Mouse (Mus musculus) kidney, postnatal 36 days (tissue): ENCODE results near the gene Tmem159.

Experiments used
- DNase-seq, 2 experiments: peaks; one replicate each; pipeline ENCODE4 v3.0.0; 2021 to 2022; ENCODE audit warnings: mixed read lengths in 2 of 2

Gene Tmem159

DNA sequence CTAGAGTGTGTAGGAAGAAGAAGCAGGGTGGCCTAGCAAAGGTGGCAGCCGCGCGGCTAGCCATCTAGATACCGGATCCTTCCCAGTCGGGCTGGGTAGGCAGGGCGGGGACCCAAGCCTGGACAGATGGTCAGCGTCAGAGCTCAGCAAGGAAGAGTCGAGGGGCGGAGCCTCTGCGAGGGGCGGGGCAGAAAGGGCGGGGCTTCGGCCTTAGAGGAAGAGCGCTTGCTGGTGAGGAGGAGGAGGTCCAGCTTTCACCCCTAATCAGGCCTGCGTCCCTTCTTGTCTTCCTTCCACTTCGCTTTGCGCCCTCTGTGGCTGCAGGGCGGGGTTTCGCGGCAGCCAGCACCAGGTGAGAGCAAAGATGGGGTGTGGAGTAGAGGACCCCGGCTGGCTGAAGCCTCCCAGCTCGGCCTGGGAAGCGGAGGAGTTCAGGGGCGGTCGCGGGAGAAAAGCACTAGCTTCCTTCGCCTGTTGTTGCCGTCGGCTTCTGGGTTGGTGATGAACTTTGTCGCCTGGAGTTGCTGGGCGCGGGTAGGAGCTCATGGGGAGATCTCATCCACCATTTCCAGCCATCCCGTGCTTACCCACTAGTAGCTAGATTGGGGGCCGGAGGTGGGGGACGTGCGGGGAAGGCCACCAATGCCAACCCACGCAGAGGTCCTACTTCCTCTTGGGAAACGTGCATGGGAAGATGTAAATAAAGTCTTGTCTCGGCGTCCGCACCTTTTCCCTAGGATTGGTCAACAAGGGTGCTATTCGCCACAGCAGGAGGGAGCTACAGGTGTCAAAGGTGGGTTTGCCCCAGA is at the start of gene Tmem159:
TSS of gene Tmem159 (plus strand) at position 190 of the 809 bp plus-strand sequence.
- DNase-seq, result peak; percentile 94 to 95

DNA sequence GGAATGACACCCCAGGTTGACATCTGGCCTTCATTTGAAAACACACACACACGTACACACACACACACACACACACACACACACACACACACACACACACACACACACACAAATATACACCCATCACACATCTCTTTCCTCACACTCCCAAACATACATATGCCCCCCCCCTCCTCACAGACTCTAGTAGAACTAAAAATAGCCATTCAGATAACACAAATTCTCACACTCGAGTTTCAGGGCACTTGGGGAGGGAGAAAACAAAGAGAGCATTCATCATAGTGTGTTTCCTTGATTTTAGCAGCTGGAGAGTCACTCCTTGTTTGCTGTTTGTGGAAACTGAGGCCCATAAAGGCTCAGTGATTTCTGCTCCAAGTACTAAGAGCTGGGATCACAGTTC is 48.1 kb upstream of the Tmem159 start:
- no peak for DNase-seq

DNA sequence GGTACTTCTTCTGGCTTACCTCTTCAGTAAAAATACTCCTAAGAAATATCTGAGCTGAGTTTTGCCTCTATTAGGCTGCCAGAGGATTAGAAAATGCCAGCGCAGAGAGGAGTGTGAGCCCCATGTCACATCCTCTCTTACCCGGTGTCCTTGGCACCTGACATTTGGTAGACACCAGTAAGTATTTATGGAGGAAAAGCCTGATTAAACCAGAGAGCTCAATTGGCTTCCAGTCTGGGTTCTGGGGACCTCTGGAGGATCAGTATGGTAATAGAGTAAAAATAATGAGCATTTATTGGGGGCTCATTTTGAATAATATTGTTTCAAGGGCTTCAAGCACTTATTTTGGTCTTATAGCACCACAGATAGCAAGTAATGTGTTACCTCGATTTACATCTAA is 46.7 kb upstream of the Tmem159 start:
- DNase-seq, result peak in 1 of 2 experiments; percentile 2

DNA sequence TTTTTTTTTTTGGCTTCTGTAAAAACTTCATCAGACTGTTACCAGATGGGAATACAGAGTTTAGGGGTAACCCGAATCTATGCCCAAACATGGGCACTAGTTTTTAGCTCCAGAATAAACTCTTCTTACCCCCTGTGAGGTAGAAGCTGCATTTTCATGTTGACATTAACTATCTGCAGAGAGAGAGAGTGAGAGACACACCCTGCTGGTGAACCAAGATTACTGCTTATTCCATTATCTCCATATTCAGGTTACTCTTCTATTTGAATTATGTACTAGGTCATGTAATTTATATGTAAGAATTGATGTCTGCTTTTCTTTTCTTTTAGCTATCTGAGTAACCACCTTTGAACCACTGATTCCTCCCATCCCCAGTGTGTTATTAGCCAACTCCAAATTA is 38.1 kb upstream of the Tmem159 start:
- DNase-seq, result no peak

DNA sequence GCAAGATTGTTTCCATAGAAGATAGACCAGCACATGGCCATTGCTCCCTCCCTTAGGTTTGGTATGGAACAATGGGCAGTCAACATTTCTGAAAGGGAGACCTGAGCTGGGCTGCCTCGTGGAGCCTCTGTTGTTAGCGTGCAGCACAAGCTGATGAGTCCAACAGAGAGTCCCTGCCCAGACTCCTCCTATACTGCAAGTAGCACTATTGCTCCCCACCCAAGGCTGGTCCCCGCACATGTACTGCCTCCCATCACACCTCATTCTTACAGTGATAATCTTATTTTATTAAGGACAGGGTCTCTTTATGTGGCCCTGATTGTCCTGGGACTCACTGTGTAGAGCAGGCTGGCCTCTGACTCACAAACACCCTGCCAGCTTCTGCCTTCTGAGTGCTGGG is 34.0 kb upstream of the Tmem159 start:
- DNase-seq, result no peak

DNA sequence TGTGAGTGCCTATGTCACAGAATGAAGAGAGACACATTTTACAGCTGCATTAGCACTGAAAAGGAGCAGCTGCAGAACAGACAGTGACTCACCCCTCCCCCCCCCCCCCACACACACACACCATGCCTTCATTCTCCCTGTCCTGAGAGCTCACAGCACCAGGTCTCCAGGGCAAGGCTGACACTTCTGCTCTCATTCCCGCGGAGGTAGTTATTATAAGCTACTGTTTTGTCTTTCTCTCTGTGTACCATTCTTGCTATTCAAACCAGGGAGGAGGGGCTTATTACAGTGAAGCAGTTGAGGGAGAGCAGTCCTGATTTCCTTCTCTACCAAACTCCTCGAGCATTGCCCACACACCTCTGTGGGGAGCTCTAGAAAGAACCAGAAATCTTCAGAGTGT is 33.0 kb upstream of the Tmem159 start:
- DNase-seq, result no peak

DNA sequence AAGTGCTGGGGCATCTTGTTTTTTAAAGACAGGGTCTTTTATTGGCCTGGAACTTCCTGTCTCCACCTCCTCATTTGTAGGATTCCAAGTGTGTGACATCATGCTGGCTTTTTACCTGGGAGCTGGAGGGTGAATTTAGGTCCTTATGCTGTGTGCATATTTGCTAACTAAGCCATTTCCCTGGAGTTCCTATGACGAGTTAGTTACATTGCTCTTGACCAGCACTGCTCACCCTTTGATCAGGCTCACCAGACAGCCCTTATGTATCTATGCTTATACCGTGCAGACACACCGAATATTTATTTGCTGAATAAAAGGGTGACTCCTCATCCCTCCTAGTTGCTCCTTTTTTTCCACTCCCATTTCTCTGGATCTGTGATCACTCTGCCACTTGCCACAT is 22.0 kb upstream of the Tmem159 start:
- DNase-seq, result no peak

DNA sequence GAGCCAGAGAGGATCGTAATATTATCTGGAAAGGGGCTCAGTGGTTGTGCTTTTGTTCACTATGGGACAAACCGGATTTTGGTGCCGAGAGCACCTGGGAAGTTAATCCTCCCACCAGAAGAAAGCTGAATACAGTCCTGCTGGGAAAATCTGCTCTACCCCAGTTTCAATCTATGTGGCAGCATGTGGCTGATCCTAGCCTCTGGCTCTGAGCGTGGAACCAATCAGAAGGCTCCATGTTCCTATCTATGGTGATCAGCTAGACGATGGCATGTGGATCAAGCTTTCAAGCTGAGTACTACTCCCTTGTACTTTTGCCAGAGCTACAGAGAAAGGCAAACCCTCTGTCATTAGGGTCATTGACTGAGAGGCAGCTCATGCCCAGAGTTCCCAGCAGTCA is 9.1 kb upstream of the Tmem159 start:
- DNase-seq, result no peak

DNA sequence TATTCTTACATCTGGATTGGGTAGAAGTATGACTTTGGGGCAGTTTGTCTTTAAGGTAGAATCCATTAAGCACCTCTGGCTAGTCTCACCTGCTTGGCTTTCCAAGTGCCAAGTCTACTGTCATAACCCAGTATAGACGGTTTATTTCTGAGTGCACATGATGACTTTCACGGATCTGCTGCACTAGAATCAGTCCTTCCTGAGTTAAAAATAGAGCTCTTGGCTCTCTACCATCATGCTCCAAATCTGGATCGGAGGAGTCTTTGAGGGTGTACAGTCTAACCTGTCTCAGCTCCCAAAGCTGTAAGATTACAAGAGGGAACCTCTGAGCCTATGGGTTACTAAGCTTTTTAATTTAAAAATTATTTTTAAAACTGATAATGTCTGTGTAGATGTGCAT is 7.9 kb upstream of the Tmem159 start:
- DNase-seq, result no peak

DNA sequence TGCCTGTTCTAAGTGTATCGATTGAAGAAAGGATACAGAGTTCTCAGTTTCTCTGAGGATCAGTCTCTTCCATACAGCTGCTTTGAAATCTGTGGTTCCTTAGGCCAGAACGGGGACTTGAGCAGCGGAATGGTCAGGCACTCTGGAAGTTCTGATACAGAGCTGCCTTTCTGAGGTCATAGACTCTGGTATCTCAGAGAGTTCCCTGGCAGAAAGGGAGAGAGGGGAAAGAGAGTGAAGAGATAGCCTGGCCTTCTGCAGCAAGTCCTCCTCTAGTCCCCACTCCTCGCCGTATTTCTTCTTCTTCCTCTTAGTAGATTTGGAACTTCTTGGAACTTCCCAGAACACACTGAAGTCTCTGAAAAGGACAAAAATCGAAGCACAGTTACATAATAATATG is 7.0 kb upstream of the Tmem159 start, which contains the start of gene Dnah3:
TSS of gene Dnah3 (minus strand) at position 101 of the 400 bp plus-strand sequence.
- DNase-seq, result no peak

DNA sequence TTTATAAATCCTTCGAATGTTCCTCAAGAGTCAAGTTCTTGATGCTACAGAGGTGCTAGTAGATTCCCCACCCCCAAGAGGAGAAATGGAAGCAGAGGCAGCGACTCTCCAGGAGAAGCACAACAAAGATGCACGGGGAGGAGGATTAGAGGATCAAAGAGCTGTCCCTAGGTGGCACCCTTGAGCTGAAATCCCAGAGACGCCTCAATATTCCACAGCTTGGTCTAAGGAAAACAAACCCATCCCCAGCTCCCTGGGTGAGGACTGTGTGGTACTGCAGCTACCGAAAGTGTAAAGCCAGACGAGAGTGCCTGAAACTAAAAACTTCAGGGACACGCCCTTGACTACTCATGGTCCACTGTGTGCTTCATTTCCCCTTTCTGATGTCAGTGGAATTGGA is 4.3 kb upstream of the Tmem159 start:
- DNase-seq, result peak; percentile 70 to 85

DNA sequence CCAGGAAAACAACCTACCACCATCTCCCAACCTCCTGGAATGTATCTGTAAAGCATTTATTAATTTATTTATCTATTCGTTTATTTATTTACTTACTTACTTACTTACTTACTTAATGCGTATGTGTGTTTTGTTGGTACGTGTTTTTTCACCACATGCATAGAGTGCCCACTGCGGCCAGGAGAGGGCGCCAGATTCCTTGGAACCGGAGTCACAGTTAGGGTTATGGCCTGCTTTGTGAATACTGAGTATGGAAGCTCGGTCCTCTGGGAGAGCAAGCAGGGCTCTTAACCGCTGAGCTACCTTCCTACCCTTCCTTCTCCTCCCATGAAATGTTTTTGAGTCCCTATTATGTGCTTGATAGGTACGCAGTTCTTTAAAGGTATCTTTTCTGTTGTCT is 3.8 kb upstream of the Tmem159 start:
- peak; percentile 81 to 93 for DNase-seq

DNA sequence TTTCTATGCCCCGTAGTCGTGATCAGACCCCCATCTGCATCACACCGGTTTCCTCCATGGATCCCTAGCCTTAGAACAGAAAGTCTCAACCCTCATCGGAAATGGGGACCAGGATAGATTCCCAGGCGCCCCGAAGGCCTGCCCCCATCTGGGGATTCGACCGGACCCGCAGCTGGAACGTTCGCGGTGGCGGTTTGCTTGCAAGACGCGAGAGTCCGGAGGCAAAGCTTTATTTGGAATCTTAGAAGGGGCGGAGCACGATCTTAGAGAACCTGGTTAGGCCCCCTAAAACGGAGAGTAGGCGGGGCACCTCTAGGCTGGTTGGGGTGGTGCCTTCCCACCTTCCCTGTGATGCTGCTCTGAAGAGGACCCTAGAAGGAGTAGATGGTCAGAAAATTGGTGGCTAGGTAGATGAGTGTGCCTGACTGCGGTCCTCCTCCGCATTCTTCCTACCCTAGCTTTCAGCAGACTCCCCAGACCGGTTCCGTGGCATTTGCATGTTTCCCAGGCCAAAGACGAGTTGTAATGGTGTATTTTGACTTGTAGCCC is 940 bp downstream of the Tmem159 start:
- peak; percentile 43 to 47 for DNase-seq

DNA sequence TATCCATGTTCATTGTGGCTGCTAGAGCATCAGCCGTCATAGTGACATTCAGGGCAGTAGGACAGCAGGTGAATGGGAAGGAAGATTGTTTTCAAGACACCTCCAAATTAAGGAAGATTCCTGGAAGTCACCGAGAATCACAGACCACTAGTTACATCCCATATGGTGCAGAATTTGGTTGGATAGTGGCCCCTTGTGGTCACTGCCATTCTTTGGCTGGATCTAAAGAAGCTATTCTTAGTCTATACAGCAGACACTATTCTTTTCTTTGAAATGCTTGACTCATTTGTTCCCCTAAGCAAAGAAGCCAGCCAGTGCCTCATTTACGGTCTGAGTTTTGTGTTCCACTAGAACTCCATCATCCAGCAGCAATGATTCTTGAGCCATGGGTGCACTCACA is 2.8 kb downstream of the Tmem159 start:
- DNase-seq, result no peak

DNA sequence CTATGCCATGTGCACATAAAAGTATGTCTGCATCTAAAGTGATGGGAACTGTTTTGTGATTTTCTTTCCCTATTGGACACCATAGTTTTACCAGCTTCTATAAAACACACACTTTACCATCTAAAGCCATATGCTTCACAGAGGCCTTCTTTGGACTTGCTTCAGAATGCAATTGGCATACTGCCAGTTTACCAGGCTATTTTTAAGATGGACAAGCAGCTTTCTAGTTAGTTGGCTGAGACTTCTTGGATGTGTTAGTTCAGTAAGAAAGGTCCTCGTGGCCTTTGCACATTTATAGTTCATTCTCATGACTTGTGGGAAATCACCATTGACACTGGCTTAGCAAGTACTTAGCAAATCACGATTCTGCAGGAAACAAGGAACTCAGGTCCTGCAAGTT is 4.2 kb downstream of the Tmem159 start:
- peak in 1 of 2 experiments; percentile 23 for DNase-seq

DNA sequence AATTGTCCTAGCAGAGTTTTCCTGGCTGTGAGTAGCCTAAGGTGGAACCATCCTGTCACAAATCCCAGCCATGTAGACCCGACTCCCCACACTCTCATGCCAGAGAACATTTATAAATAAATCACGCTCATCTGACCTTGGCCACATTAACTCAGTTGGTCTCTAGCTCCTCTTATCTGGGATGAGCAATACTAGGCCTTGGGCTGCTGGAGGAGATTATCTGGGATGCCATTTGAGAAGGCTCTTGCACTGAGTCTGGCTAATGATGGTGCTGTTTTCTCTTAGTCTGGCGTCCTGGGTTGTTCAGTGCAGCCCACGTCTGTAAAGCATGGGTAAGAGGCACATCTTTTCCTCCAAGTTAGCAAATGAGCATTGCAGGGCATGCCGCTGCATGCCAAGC is 7.5 kb downstream of the Tmem159 start:
- DNase-seq, result no peak

DNA sequence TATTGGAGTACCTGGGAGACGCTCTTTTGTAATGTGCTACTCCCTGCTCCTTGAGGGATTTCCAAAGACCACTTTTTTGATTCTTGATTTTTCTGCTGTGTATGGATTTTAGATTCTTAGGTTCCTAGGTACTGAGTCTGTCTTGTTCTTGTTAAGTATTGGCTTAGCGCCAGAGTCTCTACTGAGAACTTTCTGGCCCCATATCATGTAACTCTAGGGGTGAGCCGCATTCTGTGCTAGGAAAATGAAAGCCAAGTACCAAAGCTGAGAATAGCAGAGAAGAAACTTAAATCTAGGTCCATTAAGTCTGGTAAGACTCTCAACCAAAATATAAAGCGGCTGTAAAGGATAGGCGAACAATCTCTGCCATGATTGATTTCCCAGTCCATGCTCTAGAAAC is 14.8 kb downstream of the Tmem159 start:
- no peak for DNase-seq

DNA sequence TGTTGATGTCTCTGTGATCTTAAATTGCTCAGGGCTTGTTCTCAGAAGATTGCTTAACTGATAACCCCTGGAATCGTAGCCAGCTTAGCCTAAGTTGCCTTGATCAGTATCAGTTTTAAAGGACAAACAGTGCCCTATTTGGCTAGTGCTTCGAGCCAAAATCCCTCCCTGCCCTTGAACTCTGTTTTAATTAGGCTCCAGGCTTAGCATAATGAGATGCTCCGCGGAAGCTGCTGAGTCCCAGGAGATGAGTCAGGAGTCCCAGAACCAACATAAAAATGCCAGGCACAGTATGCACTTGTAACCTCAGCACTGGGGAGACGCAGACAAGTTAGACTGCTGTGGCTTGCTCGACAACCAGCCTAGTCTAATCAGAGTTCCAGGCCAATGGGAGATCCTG is 15.4 kb downstream of the Tmem159 start:
- no peak for DNase-seq

DNA sequence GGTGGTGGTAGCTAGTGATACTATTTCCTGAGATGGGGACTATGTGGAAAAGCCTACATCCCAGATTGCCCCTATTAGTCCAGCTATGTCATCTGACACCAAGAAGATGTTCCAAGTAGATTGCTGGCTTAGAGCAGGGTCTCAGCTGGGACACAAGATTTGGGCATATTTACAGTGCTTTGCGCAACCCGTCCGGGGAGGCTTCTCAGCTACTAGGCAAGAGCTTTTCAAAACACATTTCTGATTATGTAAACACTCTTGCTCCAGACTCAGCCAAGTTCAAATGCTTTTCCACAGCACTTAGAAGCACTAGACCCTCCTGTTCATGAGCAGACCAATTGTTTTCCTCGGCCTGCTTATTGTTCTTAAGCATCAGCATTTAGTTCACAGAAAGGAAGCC is 21.6 kb downstream of the Tmem159 start:
- DNase-seq, result no peak

DNA sequence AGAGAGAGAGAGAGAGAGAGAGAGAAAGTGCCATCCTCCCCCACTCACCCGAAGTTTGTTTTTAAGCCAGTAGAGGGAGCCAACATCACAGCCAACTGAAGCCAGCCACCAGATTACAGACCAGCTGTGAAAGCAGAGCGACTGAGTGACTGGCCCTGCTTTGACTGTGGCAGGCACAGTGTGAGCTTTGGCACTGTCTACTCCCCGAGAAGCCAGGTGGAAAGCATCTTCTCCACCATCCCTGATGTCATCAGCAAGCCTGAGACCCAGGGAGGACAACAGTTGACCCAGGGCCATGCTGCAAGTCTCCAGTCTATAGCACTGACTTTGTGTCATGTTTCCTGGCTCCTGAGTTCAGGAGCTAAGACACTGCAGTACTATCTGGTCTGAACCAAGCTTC is 22.7 kb downstream of the Tmem159 start:
- peak; percentile 78 for DNase-seq

DNA sequence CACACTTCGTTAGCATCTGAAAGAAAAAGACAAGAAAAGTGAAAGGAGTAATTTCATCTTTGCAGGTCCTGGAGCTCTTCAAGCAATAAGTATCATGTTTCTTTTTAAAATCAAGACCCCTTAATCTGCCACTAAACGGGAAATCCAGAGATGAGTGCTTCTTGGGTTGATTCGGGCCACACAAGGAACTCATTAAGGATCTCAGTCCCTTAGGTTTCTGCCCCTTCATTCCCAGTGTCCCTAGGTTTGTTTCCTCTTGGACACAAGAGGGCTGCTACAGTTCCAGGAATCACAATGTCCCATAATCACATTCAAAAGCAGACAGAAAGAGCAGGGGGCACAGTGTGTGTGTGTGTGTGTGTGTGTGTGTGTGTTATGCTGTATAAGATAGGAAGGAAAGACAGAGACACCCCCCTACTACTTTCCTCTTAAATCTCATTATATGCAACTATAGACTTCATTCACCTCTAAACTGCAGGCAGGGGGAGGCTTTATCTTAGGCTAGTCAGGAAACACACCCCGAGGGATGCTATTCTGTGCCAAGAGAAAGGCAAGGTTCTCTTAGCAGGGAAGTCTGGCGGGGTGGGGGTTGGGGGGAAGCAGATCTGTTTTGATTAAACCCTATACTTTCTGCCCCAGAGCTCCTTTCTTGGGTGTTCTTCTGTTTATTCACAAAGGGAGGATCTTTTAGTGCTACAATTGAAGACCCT is 25.0 kb downstream of the Tmem159 start:
- no peak for DNase-seq

DNA sequence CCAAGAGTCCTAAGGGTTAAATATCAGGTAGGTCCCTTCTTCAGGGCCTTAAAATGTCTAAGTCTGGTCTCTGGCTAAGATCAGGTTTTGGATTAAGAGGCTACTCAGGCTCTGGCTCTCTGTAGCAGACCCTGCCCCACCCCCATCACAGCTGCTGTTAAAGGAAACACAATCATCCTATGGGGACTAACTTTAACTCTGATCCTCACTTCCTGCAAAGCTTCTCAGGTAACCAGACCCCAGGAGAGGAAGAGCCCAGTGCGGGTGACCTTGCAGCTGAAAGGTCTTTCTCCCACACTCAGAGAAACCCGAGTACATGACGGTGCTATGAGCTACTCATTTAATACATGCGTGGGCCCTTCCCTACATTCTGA is 25.5 kb downstream of the Tmem159 start:
- no peak for DNase-seq

DNA sequence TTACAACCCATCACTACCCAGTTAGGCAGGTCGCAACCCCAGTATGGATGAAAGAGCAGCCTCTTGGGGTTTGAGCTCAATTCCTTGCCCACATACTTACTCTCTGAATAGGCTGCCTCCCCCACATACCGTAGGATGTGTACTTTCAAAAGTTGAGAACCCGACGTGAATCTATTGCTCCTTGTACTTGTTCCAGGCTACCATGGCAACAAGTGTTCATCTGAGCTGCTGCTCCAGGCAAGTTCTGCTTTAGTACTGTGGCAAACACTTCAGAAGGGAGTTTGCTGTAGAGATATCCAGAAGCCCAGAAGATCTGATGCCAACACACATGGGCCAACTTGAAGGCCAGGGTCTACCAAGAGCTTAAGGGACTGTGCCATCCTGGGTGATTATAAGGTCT is 26.8 kb downstream of the Tmem159 start:
- no peak for DNase-seq

DNA sequence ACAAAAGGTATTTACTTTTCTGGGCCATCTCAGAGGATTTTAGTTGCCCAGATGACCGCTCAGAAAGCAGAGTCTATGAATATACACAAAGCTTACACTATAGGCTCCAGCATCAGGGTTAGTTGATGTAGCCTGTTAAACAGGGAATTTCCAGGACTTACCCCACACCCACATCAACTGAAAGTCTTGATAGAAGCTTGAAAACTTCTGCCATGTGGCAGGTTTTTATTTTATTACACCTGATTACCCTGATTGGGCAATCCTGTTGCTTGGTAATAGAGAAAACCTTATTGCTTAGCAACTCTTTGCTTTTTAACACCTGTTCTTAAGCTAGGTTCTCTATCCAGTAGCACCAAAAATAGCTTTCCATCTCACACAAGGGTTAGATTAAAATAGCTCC is 40.6 kb downstream of the Tmem159 start:
- DNase-seq, result no peak
